Mouse (Mus musculus) left cerebral cortex, adult 18-20 months (tissue): ENCODE results near the gene Gm49721. TPM values are rescaled to one million over a fixed set of nuclear protein-coding genes. Genes with fewer than 3 reads are reported as not detected.
A peak's percentile ranks its signal among the peaks of the same experiment; 100 is the strongest.
"Not testable (repeated sequence)": the region's sequence is repeated elsewhere in the genome, so short reads cannot be mapped to it uniquely, and the experiment has no call there.

ENCODE experiments used
- DNase-seq, 2 experiments: peaks; one replicate each; pipeline ENCODE4 v3.0.0; 2021 to 2022; ENCODE audit warnings: low spot score in 2 of 2, mixed read lengths in 1 of 2
- total RNA-seq, 2 experiments: library from RNA; stranded (reverse); gene quantifications; 2 replicates each; pipeline ENCODE4 v1.2.3; 2021

Gene Gm49721
- total RNA-seq, 2 experiments from 2014 or later = 0.23 to 0.70 TPM

- DNase-seq = not testable (repeated sequence)
Observed at GRCm38 (mm10) chr17:7069561-7070240, 91.0 kb downstream of the Gm49721 start.

- peak; percentile 23 to 40 for DNase-seq
Observed at GRCm38 (mm10) chr17:7074494-7074893, 95.8 kb downstream of the Gm49721 start.

GRCm38 (mm10) chr17:7075519-7075918 is 96.8 kb downstream of the Gm49721 start:
- DNase-seq = not testable (repeated sequence)

- DNase-seq = peak; percentile 64 to 81
Observed at GRCm38 (mm10) chr17:7079558-7079957, 100.9 kb downstream of the Gm49721 start.

- DNase-seq = not testable (repeated sequence)
Observed at GRCm38 (mm10) chr17:7084523-7084922, 105.8 kb downstream of the Gm49721 start.

GRCm38 (mm10) chr17:7085469-7086168 is 106.9 kb downstream of the Gm49721 start:
- DNase-seq = not testable (repeated sequence)

- not testable (repeated sequence) for DNase-seq
Observed at GRCm38 (mm10) chr17:7086836-7087235, 108.1 kb downstream of the Gm49721 start.

Other genes starting within 250 kb of the Gm49721 start
- 10 to 100 TPM; 42.4 to 46.8 TPM for gene Ezr, start 196.1 kb upstream of the Gm49721 start, total RNA-seq
- 10 to 100 TPM; 30.1 to 31.0 TPM for gene Rsph3b, start 30.2 kb upstream of the Gm49721 start, total RNA-seq
- 10 to 100 TPM; 32.2 to 32.9 TPM for gene Tagap1, start 17.7 kb upstream of the Gm49721 start, total RNA-seq
- 10 to 100 TPM; 43.6 to 44.5 TPM for gene Rnaset2b, start 8.3 kb upstream of the Gm49721 start, total RNA-seq
- gene Gm1604a, start 46.7 kb downstream of the Gm49721 start, total RNA-seq = 1 to 10 TPM; 1.4 to 1.9 TPM
- gene Rps6ka2, start 191.2 kb downstream of the Gm49721 start, total RNA-seq = 10 to 100 TPM; 59.6 to 60.0 TPM